Mouse (Mus musculus): Measurements from ENCODE around the gene Ankrd13d.

DNA sequence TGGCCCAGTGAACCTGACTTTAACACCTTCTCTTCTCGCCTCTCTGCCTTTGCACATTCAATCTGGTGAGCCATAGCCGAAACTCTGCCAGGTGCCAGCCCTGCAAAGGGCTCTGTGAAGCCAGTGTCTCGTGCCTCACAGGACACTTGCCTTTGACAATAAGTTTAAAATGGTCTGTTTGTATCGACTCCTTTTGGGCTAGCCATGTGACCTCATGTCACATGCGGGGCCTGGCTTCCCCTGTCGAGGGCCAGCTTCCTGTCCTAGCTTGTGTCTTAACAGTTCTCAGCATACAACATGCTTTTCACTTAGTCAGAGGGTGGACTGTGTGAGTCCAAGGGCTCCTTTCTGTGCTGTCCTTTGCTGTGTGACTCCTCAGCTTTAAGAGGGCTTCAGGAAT, 20.2 kb downstream of the Ankrd13d start:
- TF ChIP-seq POLR2A (IDR thresholded peaks at IDR 0.05; ENCODE audit: low read depth, low read length) (no peak), CTCF (IDR thresholded peaks at IDR 0.05; ENCODE audit: borderline replicate concordance, insufficient read depth, low read length) (no peak)
